Mouse (Mus musculus) liver, postnatal 0 days (tissue): ENCODE measurements around the gene Elmo1. TPM values are rescaled to one million over a fixed set of nuclear protein-coding genes. Genes with fewer than 3 reads are reported as not detected.

ENCODE experiments used
- ATAC-seq: fragments of 200-750 bp; cut with Nextera tagmentation; 2 replicates; pipeline ENCODE4 v1.8.0; 2017; ENCODE audit warnings: mild to moderate bottlenecking, moderate library complexity
- DNase-seq: peaks from one replicate; pipeline ENCODE4 v3.0.0-alpha.2; 2016
- H3K27ac ChIP-seq: fragments of 300-500 bp; sonication (generic); 2 replicates; pipeline ENCODE4 v1.5.1; 2014; ENCODE audit warnings: antibody characterized with exemption, moderate library complexity, mild to moderate bottlenecking, low read depth
- H3K27me3 ChIP-seq: fragments of 300-500 bp; sonication (generic); 2 replicates; pipeline ENCODE4 v1.6.1; 2014; ENCODE audit warnings: low read length, control low read depth, mixed read lengths; ENCODE audit not compliant: insufficient read depth
- H3K36me3 ChIP-seq: fragments of 300-500 bp; sonication (generic); replicated peaks from 2 replicates; pipeline ENCODE4 v1.6.1; 2014; ENCODE audit warnings: mild to moderate bottlenecking, control low read depth, low read length, moderate library complexity, mixed read lengths; ENCODE audit not compliant: insufficient read depth
- H3K4me1 ChIP-seq: fragments of 300-500 bp; sonication (generic); 2 replicates; pipeline ENCODE4 v1.6.1; 2014; ENCODE audit warnings: antibody characterized with exemption, mild to moderate bottlenecking, control low read depth; ENCODE audit not compliant: insufficient read depth
- H3K4me2 ChIP-seq: fragments of 300-500 bp; sonication (generic); 2 replicates; pipeline ENCODE4 v1.6.1; 2014; ENCODE audit warnings: low read depth, mild to moderate bottlenecking, low read length, moderate library complexity, mixed read lengths
- H3K4me3 ChIP-seq: fragments of 300-500 bp; sonication (generic); 2 replicates; pipeline ENCODE4 v1.5.1; 2014; ENCODE audit warnings: low read depth, low read length
- H3K9ac ChIP-seq: fragments of 300-500 bp; sonication (generic); replicated peaks from 2 replicates; pipeline ENCODE4 v1.6.1; 2014; ENCODE audit warnings: mild to moderate bottlenecking, moderate library complexity
- H3K9me3 ChIP-seq: fragments of 300-500 bp; sonication (generic); 2 replicates; pipeline ENCODE4 v1.6.1; 2016; ENCODE audit warnings: mild to moderate bottlenecking, control low read depth, low read length, mixed read lengths
- CTCF ChIP-seq: sonication (generic); IDR thresholded peaks from 2 replicates; pipeline ENCODE4 v1.5.1; 2016; ENCODE audit warnings: antibody characterized with exemption, low read depth
- EP300 ChIP-seq: IDR thresholded peaks from 2 replicates; pipeline ENCODE4 v1.6.1; 2016; ENCODE audit warnings: antibody characterized with exemption, low read depth, mild to moderate bottlenecking
- WGBS: fragments of 180-500 bp; shearing (Covaris S2); extraction: QIAGEN DNeasy Blood & Tissue Kit; methylation state at CpG from one replicate; pipeline ENCODE4 v1.1.7; 2014; ENCODE audit not compliant: insufficient replicate concordance; 5-methylcytosine and 5-hydroxymethylcytosine counted together
- polyA plus RNA-seq: library from polyadenylated mRNA; unstranded; fragments of >200 nt; fragmentation: Nextera tagmentation; extraction: Ambion mirVana; gene quantifications from 2 replicates; pipeline ENCODE4 v1.2.1, GENCODE M21; 2015

The Elmo1 gene
- polyA plus RNA-seq, 1 experiment from 2014 or later = 3.1 TPM

- WGBS = 80% methylated on average over 4 of the region's 4 CpGs
- H3K4me3 ChIP-seq = no peak overlapping the region
- H3K4me1 ChIP-seq = no peaks in the 10 kb centered on the region
- H3K4me2 ChIP-seq = no peak overlapping the region
- no peaks in the 10 kb centered on the region for H3K27me3 ChIP-seq
- ATAC-seq (no peak), DNase-seq (no peak)
- no peaks in the 10 kb centered on the region for H3K36me3 ChIP-seq
- no peak for TF ChIP-seq CTCF
- TF ChIP-seq EP300 = no peak
- no peaks in the 10 kb centered on the region for H3K9me3 ChIP-seq
- no peak overlapping the region for H3K27ac ChIP-seq
- no peak overlapping the region for H3K9ac ChIP-seq
Observed at GRCm38 (mm10) chr13:20327064-20327463, 236.7 kb downstream of the Elmo1 start.

GRCm38 (mm10) chr13:20327975-20328374, 237.6 kb downstream of the Elmo1 start:
- Histone ChIP-seq H3K4me2 (no peak overlapping the region), H3K27me3 (no peaks in the 10 kb centered on the region), H3K27ac (no peak overlapping the region), H3K9ac (no peak overlapping the region), H3K9me3 (no peaks in the 10 kb centered on the region), H3K4me3 (no peak overlapping the region), H3K36me3 (no peaks in the 10 kb centered on the region), H3K4me1 (no peaks in the 10 kb centered on the region)
- ATAC-seq (no peak), DNase-seq (no peak)
- TF ChIP-seq CTCF (no peak), EP300 (no peak)
- WGBS = 66% methylated on average over 3 of the region's 3 CpGs

- no peak for DNase-seq
- H3K4me3 ChIP-seq = no peak overlapping the region
- H3K27me3 ChIP-seq = no peaks in the 10 kb centered on the region
- H3K9me3 ChIP-seq = no peaks in the 10 kb centered on the region
- TF ChIP-seq EP300 (no peak), CTCF (no peak)
- no peaks in the 10 kb centered on the region for H3K4me1 ChIP-seq
- H3K4me2 ChIP-seq = no peak overlapping the region
- H3K27ac ChIP-seq = no peak overlapping the region
- H3K36me3 ChIP-seq = no peaks in the 10 kb centered on the region
- no peak overlapping the region for H3K9ac ChIP-seq
- no peak for ATAC-seq
- 90% methylated on average over 1 of the region's 1 CpGs for WGBS
Observed at GRCm38 (mm10) chr13:20328672-20329071, 238.3 kb downstream of the Elmo1 start.

- no peak for TF ChIP-seq CTCF
- TF ChIP-seq EP300 = no peak
- ATAC-seq = no peak
- H3K9ac ChIP-seq = no peak overlapping the region
- 89% methylated on average over 7 of the region's 7 CpGs for WGBS
- H3K27ac ChIP-seq = no peak overlapping the region
- H3K36me3 ChIP-seq = no peaks in the 10 kb centered on the region
- H3K27me3 ChIP-seq = no peaks in the 10 kb centered on the region
- no peak overlapping the region for H3K4me2 ChIP-seq
- no peaks in the 10 kb centered on the region for H3K4me1 ChIP-seq
- no peak for DNase-seq
- no peak overlapping the region for H3K4me3 ChIP-seq
- H3K9me3 ChIP-seq = no peaks in the 10 kb centered on the region
Observed at GRCm38 (mm10) chr13:20330954-20331353, 240.6 kb downstream of the Elmo1 start.

GRCm38 (mm10) chr13:20335051-20335888, 244.9 kb downstream of the Elmo1 start:
- H3K27ac ChIP-seq = no peak overlapping the region
- no peaks in the 10 kb centered on the region for H3K36me3 ChIP-seq
- no peaks in the 10 kb centered on the region for H3K9me3 ChIP-seq
- 77% methylated on average over 4 of the region's 4 CpGs for WGBS
- no peak overlapping the region for H3K4me2 ChIP-seq
- H3K4me1 ChIP-seq = no peaks in the 10 kb centered on the region
- TF ChIP-seq CTCF (no peak), EP300 (no peak)
- DNase-seq (no peak), ATAC-seq (no peak)
- H3K9ac ChIP-seq = no peak overlapping the region
- no peak overlapping the region for H3K4me3 ChIP-seq
- H3K27me3 ChIP-seq = no peaks in the 10 kb centered on the region

GRCm38 (mm10) chr13:20335889-20336497, 245.6 kb downstream of the Elmo1 start:
- TF ChIP-seq CTCF (no peak), EP300 (no peak)
- no peaks in the 10 kb centered on the region for H3K9me3 ChIP-seq
- no peaks in the 10 kb centered on the region for H3K36me3 ChIP-seq
- no peak overlapping the region for H3K4me3 ChIP-seq
- H3K4me1 ChIP-seq = no peaks in the 10 kb centered on the region
- H3K27ac ChIP-seq = no peak overlapping the region
- H3K9ac ChIP-seq = no peak overlapping the region
- H3K27me3 ChIP-seq = no peaks in the 10 kb centered on the region
- no peak for ATAC-seq
- no peak overlapping the region for H3K4me2 ChIP-seq
- no peak for DNase-seq
- WGBS = 81% methylated on average over 7 of the region's 7 CpGs
